Mouse (Mus musculus) frontal cortex, postnatal 25 days (tissue): Measurements from ENCODE around the gene Rnf43.

Experiments used
- DNase-seq, 2 experiments: peaks; one replicate each; pipeline ENCODE4 v3.0.0; 2022; ENCODE audit warnings: low spot score in 2 of 2

Rnf43 gene

DNA sequence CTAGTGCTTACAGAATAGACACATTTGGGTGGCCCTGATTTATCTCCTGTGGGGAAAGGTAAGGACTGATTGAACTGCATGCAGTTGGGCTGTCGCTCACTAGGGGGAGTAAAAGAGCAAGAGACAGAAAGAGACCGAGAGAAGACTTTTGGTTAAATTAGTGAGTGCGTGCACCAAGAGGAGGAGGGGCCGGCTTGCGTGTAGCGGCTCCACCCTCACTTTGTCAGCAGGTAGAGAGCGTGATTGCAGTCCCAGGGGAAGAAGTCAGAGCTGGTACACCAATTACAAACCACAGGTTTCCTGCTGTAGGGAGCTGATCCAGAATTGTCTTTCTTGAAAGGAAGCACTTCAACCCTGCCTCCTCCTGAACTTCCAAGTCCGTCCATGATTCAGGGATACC is at the start of gene Rnf43:
Gene Rnf43 (plus strand): TSS at position 316 of the 400 bp plus-strand sequence.
- peak; percentile 75 to 78 for DNase-seq

DNA sequence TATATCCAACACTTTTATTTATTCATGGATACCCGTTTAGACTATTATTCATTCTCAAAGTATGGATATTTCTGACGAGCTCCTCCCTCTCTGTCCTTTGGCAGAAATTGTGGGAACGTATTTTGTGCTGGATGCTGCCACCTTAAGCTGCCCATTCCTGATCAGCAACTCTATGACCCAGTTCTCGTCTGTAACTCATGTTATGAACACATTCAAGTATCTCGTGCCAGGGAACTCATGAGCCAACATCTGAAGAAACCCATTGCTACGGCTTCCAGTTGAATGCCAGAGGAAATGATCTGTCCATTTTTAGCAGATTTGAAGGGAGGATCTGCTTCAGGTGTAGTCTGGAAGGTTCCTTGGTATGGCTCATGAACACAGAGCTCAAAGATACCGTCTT is 48.5 kb upstream of the Rnf43 start:
- DNase-seq, result no peak

DNA sequence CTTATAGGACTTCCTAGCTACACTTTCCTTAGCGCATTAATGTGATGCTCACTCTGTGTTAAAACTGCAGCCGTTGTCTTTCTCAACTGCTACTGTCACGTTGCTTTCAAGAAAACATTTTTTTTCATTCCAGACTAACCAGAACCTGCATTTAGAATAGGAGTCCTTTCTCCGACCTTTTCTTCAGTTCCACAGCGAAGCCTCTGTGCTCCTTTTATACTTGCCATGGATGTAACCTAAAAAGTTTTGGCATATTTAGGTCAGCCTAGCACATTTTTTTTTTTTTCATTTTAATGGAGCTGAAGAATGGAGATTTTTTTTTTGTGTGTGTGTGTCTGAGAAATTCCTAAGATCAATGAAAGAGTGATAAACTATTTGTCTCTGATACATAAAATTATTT is 47.0 kb upstream of the Rnf43 start:
- DNase-seq, result no peak

DNA sequence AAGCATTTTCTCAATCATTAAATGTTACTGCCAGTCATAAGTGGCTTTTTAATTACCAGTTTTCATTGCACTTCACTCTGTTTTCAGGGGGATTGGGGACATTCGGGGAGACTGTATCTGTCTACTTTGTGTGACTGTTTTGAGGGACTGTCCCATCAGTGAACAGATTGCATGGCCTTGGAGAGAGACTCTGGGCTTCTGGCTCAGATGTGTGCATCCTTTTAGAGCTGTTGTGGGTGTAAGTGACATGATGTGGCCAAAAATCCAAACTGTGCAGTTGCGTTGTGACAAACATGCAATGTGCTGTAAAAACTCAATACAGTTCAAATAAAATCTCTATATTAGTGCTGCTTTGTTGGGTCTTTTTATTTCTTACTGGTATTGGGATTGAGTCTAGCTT is 46.6 kb upstream of the Rnf43 start:
- DNase-seq, result no peak

DNA sequence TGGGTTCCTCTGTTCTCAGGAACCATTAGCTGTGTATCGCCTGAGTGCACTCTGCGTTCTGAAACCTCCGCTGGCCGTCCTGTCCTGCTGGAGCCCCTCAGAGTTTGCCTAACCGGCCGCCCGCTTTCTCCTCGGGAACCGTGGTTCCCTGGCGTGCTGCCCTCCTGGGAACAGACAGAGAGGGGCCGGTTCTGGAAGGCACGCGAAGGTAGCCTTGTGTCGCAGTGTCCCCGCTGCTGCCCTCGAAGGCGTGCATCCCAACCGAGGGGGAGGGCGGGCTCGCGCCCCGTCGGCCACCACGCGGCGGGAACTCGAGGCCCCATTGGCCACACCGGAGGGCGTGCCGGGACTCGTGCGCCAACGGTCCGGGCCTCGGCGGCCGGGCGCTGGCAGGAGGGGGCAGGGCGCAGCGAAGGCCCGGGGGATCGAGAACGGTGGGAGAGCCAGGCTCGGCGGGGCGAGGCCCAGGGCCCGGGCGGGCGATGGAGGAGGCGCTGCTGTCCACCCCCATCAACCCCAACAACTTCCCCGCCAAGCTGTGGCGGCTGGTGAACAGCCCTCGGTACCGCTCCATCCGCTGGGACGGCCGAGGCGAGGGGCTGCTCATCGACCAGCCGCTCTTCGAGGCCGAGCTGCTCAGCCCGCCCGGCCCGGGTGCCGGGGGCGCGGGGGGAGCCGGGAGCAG is 45.6 kb upstream of the Rnf43 start, which contains the start of gene Hsf5:
Gene Hsf5 (plus strand): TSS at position 375 of the 685 bp plus-strand sequence.
- DNase-seq, result no peak

DNA sequence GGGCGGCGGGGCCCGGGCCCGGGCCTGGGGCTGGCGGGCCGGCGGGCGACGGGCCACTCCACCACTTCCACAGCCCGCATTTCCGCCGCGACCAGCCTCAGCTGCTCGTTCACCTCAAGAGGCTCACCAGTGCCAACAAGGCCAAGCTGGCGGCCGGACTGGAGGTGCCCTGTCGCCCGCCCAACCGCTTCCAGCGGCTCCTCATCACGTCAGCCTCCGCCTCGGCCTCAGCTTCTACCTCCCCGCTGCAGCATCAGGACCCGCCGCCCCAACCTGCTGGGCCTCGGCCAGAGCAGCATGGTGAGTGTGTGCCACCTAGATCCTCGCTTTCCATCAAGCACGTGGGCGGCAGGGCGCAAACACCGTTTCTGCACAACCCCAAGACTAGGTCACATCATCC is 44.9 kb upstream of the Rnf43 start:
- DNase-seq, result no peak

DNA sequence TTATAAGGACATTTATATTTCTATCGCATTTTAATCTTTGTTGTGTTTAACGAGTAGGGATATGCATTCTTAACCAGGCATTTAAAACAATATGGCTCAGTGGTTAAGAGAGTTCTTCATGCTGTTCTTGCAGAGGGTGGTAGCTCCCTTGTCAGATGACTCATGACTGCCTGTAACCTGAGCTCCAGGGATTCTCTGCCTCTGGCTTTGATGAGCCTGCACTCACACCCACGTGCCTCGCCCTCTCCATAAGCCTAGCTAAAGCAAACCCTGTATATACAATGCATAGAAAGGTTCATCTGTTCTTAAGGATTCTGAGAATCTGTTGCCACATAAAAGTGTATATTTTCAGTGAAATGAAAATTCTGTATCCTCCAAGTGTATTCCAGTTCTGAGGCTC is 39.4 kb upstream of the Rnf43 start:
- no peak for DNase-seq

DNA sequence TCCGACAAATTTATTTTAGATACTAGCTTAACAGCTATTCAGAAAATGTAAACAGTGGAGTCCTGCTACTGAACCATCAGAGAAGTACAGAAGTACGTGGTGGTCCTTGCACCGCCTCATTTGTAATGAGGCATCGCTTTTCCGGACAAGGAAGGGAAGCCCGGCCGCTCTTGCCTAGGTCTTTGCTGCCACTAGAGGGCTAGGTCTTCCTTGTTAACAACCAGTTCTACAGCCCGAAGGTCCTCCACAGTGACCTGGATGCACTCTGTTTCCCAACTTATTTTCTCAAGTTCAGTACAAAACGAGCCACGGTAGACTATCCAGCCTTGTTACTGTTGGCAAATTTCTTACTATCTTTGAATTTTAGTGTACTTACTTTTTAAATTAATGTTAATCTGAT is 32.7 kb upstream of the Rnf43 start:
- no peak for DNase-seq

DNA sequence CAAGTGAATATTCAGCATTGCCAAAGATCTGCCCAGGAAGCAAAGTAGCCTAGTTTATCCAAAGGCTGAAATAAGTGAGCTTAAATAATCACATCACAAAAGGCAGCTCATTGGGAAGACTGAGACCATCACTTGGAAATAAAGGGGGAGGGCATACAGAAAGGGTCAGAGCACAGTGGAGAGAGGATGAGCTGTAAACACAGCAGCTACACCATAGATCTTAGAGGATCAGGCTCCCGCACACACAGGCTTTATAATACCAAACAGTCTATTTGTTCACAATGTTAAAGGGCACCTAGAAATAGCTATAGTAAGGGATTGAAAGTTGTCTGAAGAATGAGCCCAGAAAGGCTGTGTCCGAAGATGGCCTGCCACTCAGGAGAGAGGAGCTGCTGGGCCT is 23.7 kb upstream of the Rnf43 start:
- no peak for DNase-seq

DNA sequence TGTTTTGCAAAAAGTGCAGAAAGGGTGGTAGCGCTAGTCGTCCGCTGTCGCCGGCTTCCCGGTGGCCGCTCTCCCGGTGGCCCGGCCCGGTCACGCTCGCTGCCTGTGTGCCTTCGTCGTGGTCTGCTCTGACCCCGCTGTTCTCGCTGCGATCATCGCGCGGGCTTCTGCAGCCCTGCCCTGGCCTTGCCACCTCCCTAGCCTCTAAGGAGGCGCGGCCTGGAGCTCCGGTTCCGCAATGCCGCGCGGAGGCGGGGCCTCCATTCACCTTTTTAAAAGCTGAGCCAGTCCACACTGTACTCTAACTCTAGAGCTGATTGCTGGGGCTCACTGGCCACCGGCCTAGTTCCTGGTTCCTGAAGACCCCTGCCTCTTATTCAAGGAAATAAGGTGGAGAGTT is 23.3 kb upstream of the Rnf43 start:
- no peak for DNase-seq

DNA sequence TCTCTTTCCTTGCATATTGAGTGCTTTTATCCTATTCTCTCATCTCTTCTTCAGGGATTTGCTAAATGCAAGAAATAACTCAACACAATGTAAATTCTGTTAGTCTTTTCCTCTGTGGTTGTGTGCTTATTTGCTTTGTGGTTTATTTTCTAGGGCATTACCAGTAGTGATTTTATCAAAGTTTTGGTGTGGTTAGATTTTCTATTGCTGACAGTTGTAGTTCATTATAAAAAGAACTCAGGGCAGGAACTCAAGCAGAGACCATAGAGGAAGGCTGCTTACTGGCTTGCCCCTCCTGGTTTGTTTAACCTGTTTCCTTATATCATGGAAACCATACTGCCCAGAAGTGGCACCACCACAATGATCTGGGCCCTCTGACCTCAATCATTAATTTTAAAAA is 19.7 kb upstream of the Rnf43 start:
- DNase-seq, result no peak

DNA sequence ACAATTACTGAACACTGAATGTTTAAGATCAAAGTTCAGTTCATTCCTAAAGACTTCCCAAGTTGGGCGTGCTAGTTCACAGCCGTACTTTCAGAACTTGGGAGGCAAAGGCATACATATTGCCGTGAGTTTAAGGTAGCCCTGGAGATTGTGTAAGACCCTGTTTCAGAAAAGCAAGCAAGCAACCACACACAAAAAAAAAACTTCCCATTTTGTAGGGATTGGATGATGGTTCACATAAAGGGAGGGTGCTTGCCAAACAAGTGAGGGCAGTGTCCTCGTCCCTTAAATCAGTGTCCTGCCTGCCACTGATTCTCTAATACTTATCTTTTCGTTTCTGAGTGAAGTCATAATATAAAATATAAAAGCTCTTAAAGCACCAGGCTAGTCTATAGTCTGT is 7.8 kb upstream of the Rnf43 start:
- no peak for DNase-seq

DNA sequence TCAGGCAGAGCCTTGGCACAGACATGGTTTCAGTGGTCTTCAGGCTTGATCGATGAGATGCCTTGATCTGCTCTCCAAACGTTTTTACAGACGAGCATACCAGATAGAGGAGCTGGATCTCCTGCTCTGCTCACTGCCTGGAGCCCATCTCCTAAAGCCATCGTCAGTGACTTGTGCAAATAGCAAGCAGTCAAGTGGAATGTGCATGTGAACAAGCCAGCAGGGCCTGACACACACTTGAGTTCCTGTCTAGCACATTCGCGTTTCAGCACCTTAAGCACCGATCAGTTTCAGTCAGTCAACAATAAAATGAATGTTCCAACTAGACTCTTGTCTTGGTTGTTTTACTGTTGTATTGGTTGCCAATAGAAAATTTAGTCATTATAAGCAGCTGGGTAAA is 3.3 kb upstream of the Rnf43 start:
- no peak for DNase-seq

DNA sequence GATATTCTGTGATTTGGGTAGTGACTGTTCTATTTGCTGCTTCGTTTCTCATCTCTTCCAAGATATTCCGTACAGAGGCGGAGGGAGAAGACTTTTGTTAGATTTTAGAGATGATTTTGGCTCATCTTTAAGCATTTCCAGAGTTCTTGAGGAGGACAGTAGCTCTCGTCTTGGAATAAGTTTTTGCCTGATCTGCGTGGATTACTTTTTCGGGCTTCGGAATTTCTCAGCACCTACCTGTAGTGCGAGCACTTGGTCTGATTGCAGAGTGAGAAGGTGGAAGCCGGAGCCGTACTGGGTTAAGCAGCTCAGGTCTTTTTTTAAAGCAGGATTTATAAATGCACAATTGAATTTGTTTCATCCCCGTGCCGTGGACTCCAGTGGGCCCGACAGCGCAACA is 300 bp downstream of the Rnf43 start:
- no peak for DNase-seq

DNA sequence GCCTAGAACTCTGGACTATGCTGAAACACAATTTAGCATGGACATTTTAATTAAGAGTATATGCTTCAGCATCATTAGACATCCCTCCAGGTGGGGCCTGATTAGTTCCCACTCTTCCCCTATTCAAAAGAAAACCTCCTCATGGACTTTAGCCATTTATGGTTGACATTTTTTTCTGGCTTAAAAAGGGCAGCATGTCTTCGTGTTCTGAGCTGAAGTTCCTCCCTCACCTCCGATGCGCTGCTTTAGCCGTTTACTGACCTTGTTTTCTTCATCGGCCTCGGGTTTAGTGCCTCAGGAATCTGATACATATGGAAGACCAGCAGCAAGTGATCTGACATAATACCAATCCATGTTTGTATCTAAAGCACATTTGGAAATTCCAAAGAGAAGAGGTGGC is 1.4 kb downstream of the Rnf43 start:
- DNase-seq, result no peak

DNA sequence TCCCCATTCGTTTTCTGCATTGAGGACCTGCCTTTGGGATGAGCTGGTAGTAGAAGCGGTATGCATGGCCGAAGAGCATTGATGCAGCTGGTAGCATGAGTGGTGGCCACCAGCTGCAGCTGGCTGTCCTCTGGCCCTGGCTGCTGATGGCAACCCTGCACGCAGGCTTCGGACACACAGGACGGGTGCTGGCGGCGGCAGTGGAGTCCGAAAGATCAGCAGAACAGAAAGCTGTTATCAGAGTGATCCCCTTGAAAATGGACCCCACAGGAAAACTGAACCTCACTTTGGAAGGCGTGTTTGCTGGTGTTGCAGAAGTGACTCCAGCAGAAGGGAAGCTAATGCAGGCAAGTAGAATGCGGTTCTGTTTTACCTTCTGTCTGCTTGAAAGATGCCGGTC is 2.0 kb downstream of the Rnf43 start:
- no peak for DNase-seq

DNA sequence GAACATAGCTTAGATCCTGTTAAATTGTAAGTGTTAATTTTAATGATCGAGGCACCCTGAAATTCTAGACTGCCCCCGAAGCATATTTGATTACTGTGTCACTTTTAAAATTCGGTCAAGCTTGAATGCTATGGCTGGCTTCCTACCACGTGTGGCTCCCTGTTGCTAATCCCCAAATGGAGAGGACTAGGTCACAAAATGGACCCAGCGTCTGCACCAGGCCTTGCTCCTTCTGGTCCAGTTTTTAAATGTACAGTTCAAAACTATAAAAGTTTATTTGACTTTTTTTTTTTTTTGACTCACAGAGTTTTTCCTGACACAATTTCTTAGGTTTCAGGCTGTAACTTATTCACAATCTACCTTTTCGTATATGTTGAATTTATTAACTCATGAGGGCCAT is 2.7 kb downstream of the Rnf43 start:
- DNase-seq, result no peak

DNA sequence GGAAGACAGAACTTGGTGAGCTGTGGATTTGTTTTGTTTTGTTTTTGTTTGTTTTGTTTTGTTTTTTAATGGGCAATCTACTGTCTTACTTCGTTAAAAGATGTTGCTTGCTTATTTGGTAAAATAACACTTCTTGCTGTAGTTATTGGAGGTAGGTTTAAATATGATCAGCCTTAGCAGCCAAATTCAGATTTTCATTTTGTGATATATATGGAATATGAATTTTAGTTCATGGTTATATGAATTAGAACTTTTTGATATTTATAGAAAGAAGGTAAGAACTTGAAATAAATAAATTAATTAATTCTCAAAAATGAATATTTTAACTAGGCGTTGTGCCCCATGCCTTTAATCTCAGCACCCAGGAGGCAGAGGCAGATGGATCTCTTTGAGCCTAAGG is 3.1 kb downstream of the Rnf43 start:
- no peak for DNase-seq

DNA sequence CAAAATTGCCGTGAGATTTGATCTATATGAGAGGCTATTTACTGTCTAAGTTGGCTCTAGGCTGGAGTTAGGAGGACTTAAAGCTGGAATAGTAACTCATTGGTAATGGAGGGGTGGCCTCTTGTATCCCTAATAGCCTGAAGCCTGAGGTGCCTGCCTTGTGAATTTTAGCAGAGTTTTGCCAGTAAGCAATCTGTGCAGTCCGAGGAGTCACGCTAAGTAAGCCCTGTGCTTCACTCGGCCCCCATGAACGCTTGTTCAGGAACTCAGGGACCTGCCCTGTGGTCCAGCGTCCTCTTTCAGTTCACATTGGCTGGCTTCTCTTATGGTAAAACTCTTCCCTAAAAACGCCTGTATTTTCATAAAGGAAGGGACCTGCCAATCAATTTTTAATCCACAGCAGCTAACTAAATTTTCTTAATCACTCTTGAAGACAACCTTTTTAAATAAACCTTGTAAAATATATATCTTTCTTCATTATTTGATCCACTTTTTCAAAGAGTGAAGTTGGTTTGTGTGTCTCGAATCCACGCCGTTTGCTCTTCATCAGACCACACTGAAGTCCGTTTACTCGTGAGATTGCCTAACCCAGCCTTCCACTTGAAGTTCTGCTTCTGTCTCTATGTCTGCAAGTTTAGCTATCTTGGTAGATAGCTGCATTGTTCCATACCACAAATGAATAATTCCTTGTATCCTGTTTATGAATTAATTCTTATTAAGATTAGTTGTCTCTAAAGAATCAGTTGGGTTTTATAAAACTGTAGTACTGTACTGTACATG is 3.9 kb downstream of the Rnf43 start:
- DNase-seq, result no peak

DNA sequence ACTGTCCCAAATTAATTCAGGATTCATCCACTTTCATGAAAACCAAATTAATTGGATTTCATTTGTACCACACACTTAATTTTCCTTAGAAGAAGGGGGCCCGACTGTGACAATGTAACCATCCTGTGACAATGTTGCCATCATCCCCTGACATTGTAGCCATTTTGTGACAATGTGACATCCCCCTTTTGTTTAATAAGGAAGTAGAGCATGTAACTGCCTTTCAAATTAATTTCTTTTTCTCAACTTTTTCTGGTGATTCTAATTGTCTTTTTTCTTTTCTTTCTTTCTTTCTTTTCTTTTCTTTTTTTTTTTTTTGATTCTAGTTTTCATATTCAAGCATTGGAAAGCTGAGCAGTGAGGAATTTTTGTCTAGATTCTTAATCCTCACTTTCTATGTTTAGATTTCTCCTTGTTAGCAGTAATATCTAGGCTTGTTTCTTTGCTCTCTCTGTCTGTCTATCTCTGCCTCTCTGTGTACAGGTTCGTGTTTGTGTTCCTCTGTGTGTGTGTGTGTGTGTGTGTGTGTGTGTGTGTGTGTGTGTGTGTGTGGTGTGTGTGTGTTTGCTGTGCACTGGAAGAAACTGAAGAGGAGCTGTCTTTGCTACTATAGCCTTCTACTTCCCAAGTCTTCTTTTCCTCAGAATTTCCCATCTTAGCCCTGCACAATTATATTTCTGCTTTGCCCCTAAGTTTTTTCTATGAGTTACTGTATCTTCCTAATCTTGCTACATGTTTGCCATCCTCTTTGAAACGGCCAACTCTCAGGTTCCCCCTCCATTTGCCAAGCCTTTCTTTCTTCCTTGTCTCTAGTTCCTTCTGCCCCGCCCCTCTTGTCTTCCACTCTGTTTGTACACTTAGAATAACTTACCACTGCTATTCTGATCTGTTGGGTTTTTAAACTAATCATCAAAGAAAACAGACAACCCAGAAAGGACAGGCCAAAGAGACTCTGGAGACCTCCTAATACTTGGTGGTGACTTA is 4.9 kb downstream of the Rnf43 start:
- DNase-seq, result no peak

DNA sequence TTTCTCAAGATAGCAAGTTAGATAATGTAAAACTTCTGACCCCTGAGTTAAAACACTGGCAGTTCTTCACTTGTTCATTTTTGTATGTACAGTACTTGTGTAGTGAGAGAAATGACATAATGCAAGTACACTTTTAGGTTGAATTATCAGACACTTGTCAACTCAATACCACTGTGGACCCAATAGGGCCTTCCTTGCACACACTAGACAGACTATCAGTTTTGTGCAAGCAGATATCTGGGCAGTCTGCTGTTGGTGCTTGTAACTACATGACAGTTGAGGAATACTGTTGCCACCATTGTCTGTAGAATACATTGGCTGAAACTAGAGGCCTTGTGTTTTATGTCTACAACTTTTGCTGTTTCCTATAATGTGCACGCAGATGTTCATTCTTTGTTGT is 10.8 kb downstream of the Rnf43 start:
- DNase-seq, result no peak

DNA sequence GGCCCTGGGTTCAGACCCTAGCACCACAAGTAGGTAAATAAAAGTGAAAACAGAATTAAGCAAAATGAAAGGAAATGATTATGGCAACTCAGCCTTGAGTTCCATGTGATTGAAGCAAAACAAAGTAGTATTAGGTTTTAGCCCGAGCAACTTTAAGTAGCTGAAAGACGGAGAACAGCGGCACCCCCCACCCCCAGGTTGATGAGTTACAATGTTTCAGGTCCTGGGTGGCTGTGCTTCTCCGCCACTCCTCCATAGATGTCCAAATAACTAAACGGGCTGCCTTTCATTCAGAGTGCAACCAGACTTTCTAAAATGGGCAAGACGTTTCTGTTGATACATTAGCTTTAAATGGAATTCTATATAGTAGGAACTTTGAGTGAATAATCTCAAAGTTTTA is 13.1 kb downstream of the Rnf43 start:
- DNase-seq, result no peak
